Mouse (Mus musculus): ENCODE measurements around the gene Abhd6. TPM values are rescaled to one million over a fixed set of nuclear protein-coding genes. Genes with fewer than 3 reads are reported as not detected.

Gene Abhd6
- total RNA-seq, 1 experiment: 11.7 TPM

GRCm38 (mm10) chr14:7977471-7977870 lies 25.2 kb upstream of the Abhd6 start:
- Histone ChIP-seq H3K9ac (ENCODE audit: insufficient read depth, low read depth, low read length, poor library complexity, severe bottlenecking) (no peak overlapping the region), H3K4me1 (ENCODE audit: control insufficient read depth in 2 of 2, insufficient read depth in 2 of 2, low read length in 2 of 2, poor library complexity in 1 of 2) (no peaks in the 10 kb centered on the region), H3K4me3 (ENCODE audit: insufficient read depth in 1 of 2, low read depth in 1 of 2, low read length in 2 of 2, poor library complexity in 1 of 2, severe bottlenecking in 1 of 2) (no peak overlapping the region), H3K36me3 (ENCODE audit: control insufficient read depth, insufficient read depth, low read length, poor library complexity, severe bottlenecking) (no peaks in the 10 kb centered on the region), H3K27ac (ENCODE audit: insufficient read depth, low read depth, low read length, poor library complexity, severe bottlenecking) (no peak overlapping the region), H3K9me3 (ENCODE audit: control insufficient read depth, insufficient read depth, low read depth, low read length) (no peaks in the 10 kb centered on the region)
- no peak for TF ChIP-seq CHD2 (IDR thresholded peaks at IDR 0.05; ENCODE audit: low read depth, low read length)
- TF ChIP-seq HCFC1 (IDR thresholded peaks at IDR 0.05; ENCODE audit: borderline replicate concordance, insufficient read depth, low read length): no peak
- TF ChIP-seq MAFK (IDR thresholded peaks at IDR 0.05; ENCODE audit: insufficient read depth, low read depth, low read length): no peak
- no peak for TF ChIP-seq ZNF384 (IDR thresholded peaks at IDR 0.05; ENCODE audit: low read depth, low read length)
- no peak for TF ChIP-seq ZC3H11A (IDR thresholded peaks at IDR 0.05; ENCODE audit: borderline replicate concordance, low read depth, low read length)
- DNase-seq (ENCODE audit: low read depth, low spot score): no peak
- in situ Hi-C loops (cut with MboI; ENCODE audit: low sequenced_read_pairs in 2 of 2, unreplicated experiment in 2 of 2): no loop called here

GRCm38 (mm10) chr14:7978183-7978582 lies 24.5 kb upstream of the Abhd6 start:
- H3K27ac ChIP-seq (ENCODE audit: insufficient read depth, low read depth, low read length, poor library complexity, severe bottlenecking): no peak overlapping the region
- in situ Hi-C loops (cut with MboI; ENCODE audit: low sequenced_read_pairs in 2 of 2, unreplicated experiment in 2 of 2): no loop called here
- TF ChIP-seq HCFC1 (IDR thresholded peaks at IDR 0.05; ENCODE audit: borderline replicate concordance, insufficient read depth, low read length): no peak
- no peak for TF ChIP-seq ZC3H11A (IDR thresholded peaks at IDR 0.05; ENCODE audit: borderline replicate concordance, low read depth, low read length)
- no peak for TF ChIP-seq MAFK (IDR thresholded peaks at IDR 0.05; ENCODE audit: insufficient read depth, low read depth, low read length)
- no peak for TF ChIP-seq CHD2 (IDR thresholded peaks at IDR 0.05; ENCODE audit: low read depth, low read length)
- TF ChIP-seq ZNF384 (IDR thresholded peaks at IDR 0.05; ENCODE audit: low read depth, low read length): no peak
- no peak for DNase-seq (ENCODE audit: low read depth, low spot score)
- H3K4me1 ChIP-seq (ENCODE audit: control insufficient read depth in 2 of 2, insufficient read depth in 2 of 2, low read length in 2 of 2, poor library complexity in 1 of 2): no peaks in the 10 kb centered on the region
- no peak overlapping the region for H3K9ac ChIP-seq (ENCODE audit: insufficient read depth, low read depth, low read length, poor library complexity, severe bottlenecking)
- H3K4me3 ChIP-seq (ENCODE audit: insufficient read depth in 1 of 2, low read depth in 1 of 2, low read length in 2 of 2, poor library complexity in 1 of 2, severe bottlenecking in 1 of 2): no peak overlapping the region
- H3K36me3 ChIP-seq (ENCODE audit: control insufficient read depth, insufficient read depth, low read length, poor library complexity, severe bottlenecking): no peaks in the 10 kb centered on the region
- H3K9me3 ChIP-seq (ENCODE audit: control insufficient read depth, insufficient read depth, low read depth, low read length): no peaks in the 10 kb centered on the region

DNA sequence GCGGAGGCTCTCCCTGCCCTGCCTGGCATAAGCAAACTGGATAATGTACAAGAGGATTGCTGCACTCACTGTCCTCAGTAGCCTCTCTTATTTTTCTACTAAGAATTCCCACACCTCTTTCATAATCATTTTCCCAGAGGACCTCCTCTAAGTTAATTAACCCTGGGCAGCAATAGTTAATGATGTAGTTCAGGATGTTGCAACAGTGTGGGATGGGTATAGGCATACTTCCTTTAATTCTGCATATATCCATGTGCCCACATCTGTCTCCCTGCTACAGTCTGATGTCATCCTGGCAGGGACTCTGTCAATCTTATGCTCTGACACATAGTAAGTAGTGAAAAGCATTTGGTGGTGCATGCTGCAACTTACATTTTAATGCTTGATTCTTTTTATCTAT lies 21.5 kb upstream of the Abhd6 start:
- Histone ChIP-seq H3K9me3 (ENCODE audit: control insufficient read depth, insufficient read depth, low read depth, low read length) (no peaks in the 10 kb centered on the region), H3K4me3 (ENCODE audit: insufficient read depth in 1 of 2, low read depth in 1 of 2, low read length in 2 of 2, poor library complexity in 1 of 2, severe bottlenecking in 1 of 2) (no peak overlapping the region), H3K27ac (ENCODE audit: insufficient read depth, low read depth, low read length, poor library complexity, severe bottlenecking) (no peak overlapping the region), H3K36me3 (ENCODE audit: control insufficient read depth, insufficient read depth, low read length, poor library complexity, severe bottlenecking) (no peaks in the 10 kb centered on the region), H3K9ac (ENCODE audit: insufficient read depth, low read depth, low read length, poor library complexity, severe bottlenecking) (no peak overlapping the region), H3K4me1 (ENCODE audit: control insufficient read depth in 2 of 2, insufficient read depth in 2 of 2, low read length in 2 of 2, poor library complexity in 1 of 2) (no peaks in the 10 kb centered on the region)
- TF ChIP-seq CHD2 (IDR thresholded peaks at IDR 0.05; ENCODE audit: low read depth, low read length) (no peak), ZNF384 (IDR thresholded peaks at IDR 0.05; ENCODE audit: low read depth, low read length) (no peak), MAFK (IDR thresholded peaks at IDR 0.05; ENCODE audit: insufficient read depth, low read depth, low read length) (no peak)
- no peak for DNase-seq (ENCODE audit: low read depth, low spot score)
- in situ Hi-C loops (cut with MboI; ENCODE audit: low sequenced_read_pairs in 2 of 2, unreplicated experiment in 2 of 2): no loop called here

GRCm38 (mm10) chr14:7986913-7987312 lies 15.8 kb upstream of the Abhd6 start:
- in situ Hi-C loops (cut with MboI; ENCODE audit: low sequenced_read_pairs in 2 of 2, unreplicated experiment in 2 of 2): no loop called here

DNA sequence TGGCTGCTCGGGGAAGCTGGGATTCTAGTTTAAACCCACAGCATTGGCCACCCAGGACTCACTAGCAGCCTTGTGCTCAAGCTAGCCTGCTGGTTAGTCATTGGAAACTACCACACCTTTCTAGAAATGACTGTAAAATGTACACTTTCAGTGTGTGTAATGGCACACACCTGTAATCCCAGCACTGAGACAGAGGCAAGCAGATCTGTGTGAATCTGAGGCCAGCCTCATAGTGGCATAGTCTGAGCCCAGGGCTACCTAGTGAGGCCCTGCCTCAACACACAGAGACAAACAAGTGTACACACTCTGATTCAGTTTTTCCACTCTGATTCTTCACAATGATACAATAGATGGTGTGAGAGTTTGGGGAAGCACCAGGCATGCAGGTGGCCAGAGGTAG lies 13.3 kb upstream of the Abhd6 start:
- Histone ChIP-seq H3K9me3 (ENCODE audit: control insufficient read depth, insufficient read depth, low read depth, low read length) (no peaks in the 10 kb centered on the region), H3K4me1 (ENCODE audit: control insufficient read depth in 2 of 2, insufficient read depth in 2 of 2, low read length in 2 of 2, poor library complexity in 1 of 2) (no peaks in the 10 kb centered on the region), H3K27ac (ENCODE audit: insufficient read depth, low read depth, low read length, poor library complexity, severe bottlenecking) (no peak overlapping the region), H3K36me3 (ENCODE audit: control insufficient read depth, insufficient read depth, low read length, poor library complexity, severe bottlenecking) (no peaks in the 10 kb centered on the region), H3K9ac (ENCODE audit: insufficient read depth, low read depth, low read length, poor library complexity, severe bottlenecking) (no peak overlapping the region), H3K4me3 (ENCODE audit: insufficient read depth in 1 of 2, low read depth in 1 of 2, low read length in 2 of 2, poor library complexity in 1 of 2, severe bottlenecking in 1 of 2) (no peak overlapping the region)
- no peak for DNase-seq (ENCODE audit: low read depth, low spot score)
- no peak for TF ChIP-seq MAFK (IDR thresholded peaks at IDR 0.05; ENCODE audit: insufficient read depth, low read depth, low read length)
- no peak for TF ChIP-seq CHD2 (IDR thresholded peaks at IDR 0.05; ENCODE audit: low read depth, low read length)
- no peak for TF ChIP-seq ZNF384 (IDR thresholded peaks at IDR 0.05; ENCODE audit: low read depth, low read length)
- no peak for TF ChIP-seq HCFC1 (IDR thresholded peaks at IDR 0.05; ENCODE audit: borderline replicate concordance, insufficient read depth, low read length)
- TF ChIP-seq ZC3H11A (IDR thresholded peaks at IDR 0.05; ENCODE audit: borderline replicate concordance, low read depth, low read length): no peak
- in situ Hi-C loops (cut with MboI; ENCODE audit: low sequenced_read_pairs in 2 of 2, unreplicated experiment in 2 of 2): no loop called here

More at GRCm38 (mm10) chr14:7986913-7987312, 15.8 kb upstream of the Abhd6 start:
- TF ChIP-seq CHD2 (IDR thresholded peaks at IDR 0.05; ENCODE audit: low read depth, low read length) (no peak), ZNF384 (IDR thresholded peaks at IDR 0.05; ENCODE audit: low read depth, low read length) (no peak), MAFK (IDR thresholded peaks at IDR 0.05; ENCODE audit: insufficient read depth, low read depth, low read length) (no peak), HCFC1 (IDR thresholded peaks at IDR 0.05; ENCODE audit: borderline replicate concordance, insufficient read depth, low read length) (no peak), ZC3H11A (IDR thresholded peaks at IDR 0.05; ENCODE audit: borderline replicate concordance, low read depth, low read length) (no peak)
- H3K27ac ChIP-seq (ENCODE audit: insufficient read depth, low read depth, low read length, poor library complexity, severe bottlenecking): no peak overlapping the region
- H3K9me3 ChIP-seq (ENCODE audit: control insufficient read depth, insufficient read depth, low read depth, low read length): no peaks in the 10 kb centered on the region
- no peak overlapping the region for H3K9ac ChIP-seq (ENCODE audit: insufficient read depth, low read depth, low read length, poor library complexity, severe bottlenecking)
- H3K36me3 ChIP-seq (ENCODE audit: control insufficient read depth, insufficient read depth, low read length, poor library complexity, severe bottlenecking): no peaks in the 10 kb centered on the region
- H3K4me3 ChIP-seq (ENCODE audit: insufficient read depth in 1 of 2, low read depth in 1 of 2, low read length in 2 of 2, poor library complexity in 1 of 2, severe bottlenecking in 1 of 2): no peak overlapping the region
- no peak for DNase-seq (ENCODE audit: low read depth, low spot score)
- H3K4me1 ChIP-seq (ENCODE audit: control insufficient read depth in 2 of 2, insufficient read depth in 2 of 2, low read length in 2 of 2, poor library complexity in 1 of 2): no peaks in the 10 kb centered on the region

Data from ES-E14 (cell line).